Mouse (Mus musculus): ENCODE data around the gene Wbp4.
A peak's percentile ranks its signal among the peaks of the same experiment; 100 is the strongest.
"Not testable (repeated sequence)": the region's sequence is repeated elsewhere in the genome, so short reads cannot be mapped to it uniquely, and the experiment has no call there.

Wbp4 gene

DNA sequence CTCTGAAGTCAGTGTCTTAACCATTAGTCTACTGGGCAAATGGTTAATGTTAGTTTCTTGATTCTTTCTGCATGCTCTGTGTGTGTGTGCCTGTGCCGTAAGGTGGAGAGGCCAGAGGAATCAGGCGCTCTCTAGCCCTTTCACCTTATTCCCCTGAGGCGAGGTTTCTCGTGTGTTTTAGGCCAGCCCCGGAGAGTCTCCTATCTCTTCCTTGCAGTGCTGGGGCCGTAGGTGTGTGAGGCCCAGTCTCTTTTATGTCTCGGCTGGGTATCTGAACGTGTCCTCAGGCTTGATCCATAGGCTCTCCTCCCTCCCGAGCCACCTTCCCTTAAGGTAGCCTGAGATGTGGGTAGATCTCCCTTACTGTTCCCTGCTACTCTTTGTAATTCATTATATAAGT lies 24.9 kb upstream of the Wbp4 start:
- no peak for DNase-seq

DNA sequence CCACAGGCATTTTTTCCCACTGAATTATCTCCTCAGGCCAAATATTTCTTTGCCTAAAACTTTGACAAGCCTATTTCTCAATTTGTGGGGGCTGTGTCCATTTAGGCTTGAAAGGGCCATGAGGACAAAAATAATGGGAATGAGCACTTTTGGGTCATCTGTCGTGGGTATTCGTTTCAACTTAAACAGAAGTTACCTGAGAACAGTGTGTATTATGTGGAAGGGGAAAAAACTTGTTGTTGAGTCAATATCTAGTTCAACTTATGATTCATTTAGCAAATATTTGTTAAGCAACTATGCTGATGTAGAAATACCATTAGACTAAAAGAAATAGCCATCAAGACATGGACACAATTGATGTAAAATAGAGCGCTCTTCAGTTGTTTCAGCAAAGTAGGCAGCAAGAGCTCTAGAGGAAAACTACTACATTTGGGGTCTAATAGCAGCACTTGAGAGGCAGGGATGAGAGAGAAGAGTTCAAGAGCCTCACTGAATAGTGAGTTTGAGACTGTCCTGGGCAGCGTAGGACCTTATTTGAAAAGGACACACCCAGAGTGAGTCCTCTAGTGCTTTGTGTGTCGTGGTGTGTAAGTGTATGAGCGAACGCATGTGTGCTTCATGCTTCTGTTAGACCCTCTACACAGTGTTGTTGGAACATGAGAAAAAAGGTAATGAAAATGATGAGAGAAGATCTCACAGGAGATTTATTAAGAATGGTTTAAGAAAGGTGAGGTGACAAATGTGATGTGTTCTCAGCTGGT lies 23.1 kb upstream of the Wbp4 start:
- DNase-seq = no peak

DNA sequence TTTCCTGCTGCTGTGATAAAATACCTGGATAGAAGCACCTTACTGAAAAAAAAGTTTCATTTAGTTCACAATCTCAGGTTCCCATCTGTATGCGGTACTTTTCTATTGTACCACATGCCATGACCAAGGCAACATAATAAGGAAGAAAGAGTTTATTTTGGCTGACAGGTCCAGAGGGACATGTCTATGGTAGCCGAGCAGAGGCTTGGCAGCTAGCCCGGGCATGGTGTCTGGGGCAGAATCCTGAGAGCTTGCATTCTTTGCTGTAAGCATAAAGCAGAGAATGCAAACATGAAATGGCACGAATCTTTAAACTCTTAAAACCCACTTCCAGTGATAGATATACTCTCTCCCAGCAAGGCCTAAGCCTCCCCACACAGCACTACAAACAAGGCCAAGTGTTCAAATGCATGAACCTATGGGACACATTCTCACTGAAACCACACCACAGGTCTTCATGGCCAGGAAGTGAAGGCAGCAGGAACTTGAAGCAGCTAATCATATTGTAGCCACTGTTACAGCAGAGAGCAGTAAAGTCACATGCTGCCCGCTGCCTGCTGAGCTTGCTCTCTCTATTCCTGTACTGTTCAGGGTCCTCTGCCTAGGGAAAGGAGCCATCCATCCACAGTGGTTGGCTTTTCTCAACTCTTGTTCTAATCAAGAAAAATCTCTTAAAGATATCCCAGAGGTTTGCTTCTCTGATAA lies 22.2 kb upstream of the Wbp4 start:
- no peak for DNase-seq

DNA sequence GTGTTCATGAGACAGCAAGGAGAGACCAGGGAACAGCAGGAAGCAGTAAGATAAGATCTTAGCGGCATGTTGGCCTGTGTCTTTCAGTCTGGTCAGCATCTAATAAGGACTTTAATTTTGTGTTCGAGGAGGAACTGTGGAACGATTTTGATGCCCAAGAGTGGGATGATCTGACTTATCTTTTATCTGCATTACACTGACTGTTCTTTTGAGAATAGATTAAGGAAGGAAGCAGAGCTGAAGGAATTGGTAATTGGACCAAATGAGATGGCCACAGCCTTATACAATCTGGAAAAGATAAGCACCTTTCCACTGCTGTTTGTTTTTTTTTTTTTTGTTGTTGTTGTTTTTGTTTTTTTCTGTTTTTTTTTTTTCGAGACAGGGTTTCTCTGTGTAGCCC lies 19.4 kb upstream of the Wbp4 start:
- no peak for DNase-seq

DNA sequence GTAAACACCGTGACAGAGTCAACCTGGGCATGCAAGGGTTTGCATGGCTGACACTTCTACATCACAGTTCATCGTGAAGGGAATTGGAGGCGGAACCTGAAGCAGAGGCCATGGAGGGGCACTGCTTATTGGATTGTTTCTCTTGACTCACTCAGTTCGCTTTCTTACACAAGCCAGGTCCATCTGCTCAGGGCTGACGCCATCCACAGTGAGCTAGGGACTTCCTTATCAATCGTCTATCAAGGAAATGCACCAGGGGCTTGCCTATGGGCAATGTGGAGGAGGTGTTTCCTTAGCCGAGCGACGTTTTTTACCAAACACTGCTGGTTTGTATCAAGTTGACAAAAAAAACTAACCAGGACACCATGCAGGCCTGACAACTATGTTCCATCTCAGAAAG lies 18.0 kb upstream of the Wbp4 start:
- DNase-seq = no peak

DNA sequence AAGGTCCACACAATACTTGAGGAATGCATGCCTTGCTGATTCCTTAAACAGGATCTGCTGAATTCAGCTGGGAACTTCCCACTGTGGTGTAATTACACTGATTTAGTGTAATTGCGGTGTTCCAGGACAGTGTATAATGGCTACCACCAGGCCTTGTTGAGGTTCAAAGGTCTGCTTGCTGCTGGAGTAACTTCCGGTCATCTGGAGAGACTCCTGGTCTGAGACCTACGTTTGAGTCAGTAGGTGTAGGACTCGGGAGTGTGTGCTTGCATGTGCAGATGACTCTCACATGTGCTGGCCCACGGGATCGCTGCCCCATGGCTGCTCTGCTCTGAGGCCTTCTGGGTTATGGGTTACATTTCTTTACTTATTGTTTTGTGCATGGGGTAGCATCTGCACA lies 13.0 kb upstream of the Wbp4 start:
- no peak for DNase-seq

DNA sequence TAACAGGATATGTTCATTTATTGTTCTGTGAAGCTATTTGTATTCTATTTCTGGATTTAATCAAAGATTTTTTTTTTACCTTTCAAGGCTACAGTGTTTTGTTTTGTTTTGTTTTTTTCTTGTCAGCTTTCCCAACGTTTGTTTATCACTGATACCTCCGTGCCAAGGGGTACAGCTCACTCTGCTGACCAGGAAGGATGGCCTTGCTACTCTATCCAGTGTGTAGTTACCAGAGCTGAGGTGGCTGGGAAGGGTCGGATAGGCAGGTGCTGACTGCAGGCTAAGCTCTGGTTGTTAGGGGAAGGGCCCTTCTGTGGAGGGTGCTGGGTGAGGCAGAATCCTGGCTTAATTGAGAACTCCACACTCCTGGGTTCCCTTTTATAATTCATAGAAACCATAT lies 8.9 kb upstream of the Wbp4 start:
- no peak for DNase-seq

DNA sequence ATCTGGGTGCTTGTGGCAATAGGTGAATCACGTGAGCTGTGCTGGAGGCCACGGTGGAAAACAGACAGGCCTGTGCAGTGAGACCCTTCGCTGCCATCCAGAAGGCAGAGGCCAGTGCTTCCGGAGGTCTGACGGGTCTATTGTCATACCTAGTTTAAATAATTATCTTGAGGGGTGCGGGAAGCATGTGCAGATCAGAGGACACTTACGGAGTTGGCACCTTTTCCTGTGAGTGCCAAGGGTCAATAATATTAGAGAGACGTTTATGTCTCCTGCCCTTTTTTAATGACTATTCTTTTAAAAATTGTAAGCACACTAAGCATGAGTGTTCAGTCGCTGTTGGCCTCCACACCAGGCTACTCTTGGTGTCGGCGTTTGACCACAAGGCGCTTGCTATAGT lies 7.8 kb upstream of the Wbp4 start:
- DNase-seq = no peak

DNA sequence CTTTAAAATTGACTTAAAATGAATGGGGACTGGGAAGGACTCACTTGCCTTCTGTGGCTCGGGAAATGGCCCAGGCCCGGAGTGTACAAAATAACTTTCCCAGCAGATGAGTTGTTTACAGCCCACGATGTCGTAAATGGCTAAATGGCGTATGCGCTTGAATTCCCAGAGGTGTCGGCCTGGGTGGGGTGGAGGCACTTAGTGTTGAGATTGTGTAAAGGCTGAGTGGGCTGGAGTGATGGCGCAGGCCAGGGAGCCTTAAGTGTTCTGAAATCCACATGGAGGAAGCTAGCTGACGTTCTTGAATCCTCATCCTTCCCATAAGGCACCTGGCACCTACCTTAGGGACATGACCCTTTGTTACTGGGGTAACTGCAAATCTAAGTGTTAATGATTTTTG lies 7.2 kb upstream of the Wbp4 start:
- DNase-seq = no peak

DNA sequence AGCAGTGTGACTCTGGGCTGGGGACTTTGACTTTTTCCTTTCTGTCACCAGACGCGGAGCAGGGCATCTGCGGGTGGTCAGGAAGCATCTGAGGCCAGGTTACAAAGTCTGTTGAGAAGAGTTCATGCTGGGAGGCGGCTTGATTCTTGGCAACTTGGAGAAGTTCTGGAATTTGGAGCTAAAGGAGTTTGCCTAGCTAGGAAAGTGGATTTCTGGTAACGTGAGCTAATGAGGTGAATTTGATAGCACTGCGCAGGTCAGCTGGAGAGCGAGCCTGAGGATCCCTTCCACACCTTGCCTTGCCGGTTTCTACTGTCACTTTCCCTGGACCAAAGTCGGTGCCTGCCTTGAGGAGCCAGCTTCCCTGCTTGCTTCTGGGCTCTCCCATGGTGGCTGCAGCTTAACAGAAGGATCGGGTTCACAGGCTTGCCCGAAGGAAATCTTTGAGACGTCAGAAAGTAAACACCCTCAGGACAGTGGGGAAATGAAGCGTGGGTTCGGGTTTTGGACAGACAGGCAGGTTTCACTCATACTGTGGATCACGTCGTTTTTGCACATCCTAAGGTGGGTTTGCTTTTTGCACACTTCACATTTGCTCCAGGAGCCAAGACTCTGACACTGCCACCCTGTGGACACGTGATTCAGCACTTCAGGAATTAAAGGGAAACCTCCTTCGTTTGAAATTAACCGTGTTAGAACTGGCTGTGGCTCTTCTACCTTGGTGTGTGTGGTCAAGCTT lies 5.8 kb upstream of the Wbp4 start:
- peak; percentile 67 for DNase-seq

DNA sequence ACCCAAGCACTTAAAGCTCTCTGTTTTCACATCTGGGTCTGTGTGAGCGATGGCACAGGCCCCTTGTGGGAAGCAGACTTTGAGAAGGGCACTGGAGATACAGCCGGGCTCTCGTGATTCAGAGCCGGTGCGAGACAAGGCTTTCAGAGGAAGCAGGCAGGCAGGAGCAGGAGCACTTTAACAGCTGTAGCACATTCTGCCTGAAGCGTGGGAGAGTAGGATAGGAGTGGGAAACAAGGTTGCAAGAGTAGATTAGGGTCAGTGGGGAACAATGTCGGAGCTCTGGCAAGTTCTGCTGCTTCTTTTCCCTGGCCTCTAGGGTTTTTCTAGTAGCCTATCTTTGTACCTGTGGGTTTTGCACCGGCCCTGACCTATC lies 5.3 kb upstream of the Wbp4 start:
- peak; percentile 34 for DNase-seq

DNA sequence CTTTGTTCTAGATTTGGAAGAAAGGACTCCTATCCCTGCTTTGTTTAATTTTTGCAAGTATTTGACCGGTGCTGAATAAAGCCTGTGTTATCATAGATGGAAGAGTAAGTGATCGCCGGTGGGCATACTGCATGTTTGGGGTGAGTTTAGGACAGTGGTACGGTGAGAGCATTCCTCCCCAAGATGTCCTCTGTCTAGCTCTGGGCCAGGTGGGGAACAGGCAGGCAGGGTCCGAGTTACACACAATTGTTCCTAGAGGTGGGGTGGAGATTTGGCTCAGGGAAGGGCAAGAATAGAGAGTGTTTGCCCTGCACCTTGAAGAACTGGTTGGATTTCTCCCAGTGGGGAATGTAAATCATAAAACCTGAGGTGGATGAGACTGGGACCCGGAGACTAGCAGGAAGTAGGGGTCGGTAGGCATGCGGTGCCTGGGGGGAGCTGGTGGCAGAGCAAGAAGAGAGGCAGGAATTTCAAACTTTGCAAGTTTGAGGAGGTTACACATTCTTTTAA lies 2.3 kb upstream of the Wbp4 start:
- peak; percentile 43 for DNase-seq

DNA sequence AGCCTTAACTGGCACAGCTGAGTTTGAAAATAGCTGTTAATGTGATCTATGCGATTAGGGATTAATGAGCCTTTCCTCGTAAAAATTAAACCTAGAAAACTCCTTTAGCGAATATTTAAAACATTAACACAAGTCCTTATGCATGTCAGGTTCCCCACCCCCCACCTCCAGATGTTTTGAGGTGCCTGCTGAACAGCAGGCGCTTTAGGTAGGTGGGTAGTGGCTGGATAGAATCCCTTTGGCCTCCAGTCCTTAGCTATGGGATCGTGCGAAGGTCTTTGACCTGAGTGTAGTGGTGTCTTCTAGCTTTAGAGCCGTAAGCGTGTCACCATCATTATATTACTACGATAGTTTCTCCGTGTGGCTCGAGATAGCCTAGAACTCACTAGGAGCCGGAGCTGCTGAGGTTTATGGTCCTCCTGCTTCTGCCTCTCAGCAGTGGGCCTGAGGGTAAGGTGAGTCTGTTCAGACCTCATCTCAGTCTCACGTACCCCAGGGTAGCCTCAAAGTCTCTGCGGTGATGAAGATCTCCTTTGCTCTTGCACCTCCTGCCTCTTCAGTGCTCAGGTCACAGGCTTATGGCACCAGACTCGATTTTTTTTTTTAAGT lies 1.5 kb upstream of the Wbp4 start:
- DNase-seq = peak; percentile 44

DNA sequence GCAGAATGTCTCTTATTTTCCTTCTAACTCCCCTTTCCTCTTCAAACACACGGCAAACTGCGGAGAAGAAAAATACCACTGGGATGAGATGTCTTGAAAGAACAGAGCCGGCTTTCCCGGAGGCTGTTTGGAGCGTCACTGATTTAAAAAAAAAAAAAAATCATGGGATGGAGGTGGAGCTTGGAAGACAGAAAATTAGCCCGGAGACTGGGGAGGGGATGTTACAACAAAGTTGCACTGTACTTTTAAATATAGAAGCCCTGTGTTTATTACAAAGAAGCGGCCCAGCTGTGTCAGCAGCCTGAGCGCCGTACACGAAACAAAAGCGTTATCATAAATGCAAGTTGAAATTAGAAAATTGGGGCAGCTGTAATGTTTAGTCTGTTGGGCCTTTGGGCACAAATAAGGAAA lies 936 bp upstream of the Wbp4 start:
- DNase-seq = peak; percentile 43

DNA sequence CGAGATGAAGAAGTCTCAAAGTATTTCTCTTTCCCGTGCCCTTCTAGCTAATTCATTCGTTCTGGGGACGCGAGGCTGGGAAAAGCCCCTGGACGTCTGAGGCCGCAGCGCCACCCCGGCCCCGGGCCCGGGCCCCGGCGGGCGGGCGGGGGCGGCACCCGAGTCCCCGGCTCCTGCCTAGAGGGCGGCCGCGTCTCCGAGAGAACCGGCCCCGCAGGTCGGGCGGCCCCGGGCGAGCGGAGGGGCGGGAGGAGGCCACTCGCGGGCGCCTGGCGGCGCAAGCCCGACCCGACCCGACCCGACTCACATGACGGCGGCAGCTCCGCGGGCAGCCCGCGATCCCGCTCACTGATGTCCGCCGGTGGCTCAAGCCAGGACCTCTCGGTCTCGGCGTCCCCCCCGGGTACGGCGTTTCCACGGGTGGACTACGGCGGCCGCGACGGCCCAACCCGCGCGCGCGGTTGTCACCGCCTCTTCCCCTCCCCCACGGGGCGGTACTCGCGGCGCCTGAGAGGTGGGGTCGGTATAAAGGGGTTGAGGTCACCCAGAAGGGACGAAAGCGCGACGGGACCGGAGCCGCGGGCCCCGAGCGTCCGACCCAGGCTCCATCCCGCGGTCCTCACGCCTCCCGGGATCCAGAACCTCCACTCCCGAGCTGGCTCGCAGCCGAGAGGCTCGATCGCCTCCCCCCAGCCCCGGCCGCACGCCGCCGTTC lies 539 bp downstream of the Wbp4 start, which contains the start of gene Elf1:
Gene Elf1 (plus strand): TSS at position 571 of the 715 bp plus-strand sequence.
- DNase-seq = peak; percentile 97

DNA sequence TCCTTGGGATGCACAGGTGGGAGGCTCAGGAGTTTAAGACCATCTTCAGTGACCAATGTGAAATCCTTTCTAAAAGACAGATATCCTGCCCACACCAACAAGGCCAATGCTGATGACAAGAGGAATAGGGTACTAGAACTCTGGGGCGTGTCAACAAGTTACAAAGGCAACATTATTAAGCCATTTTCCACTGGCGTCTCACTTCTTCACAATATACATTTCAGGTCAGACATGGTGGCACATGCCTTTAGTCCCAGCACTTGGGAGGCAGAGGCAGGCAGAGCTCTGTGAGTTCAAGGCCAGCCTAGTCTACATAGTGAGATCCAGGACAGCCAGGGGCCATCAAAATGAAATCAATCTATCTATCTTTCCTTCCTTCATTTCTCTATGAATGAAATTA lies 7.9 kb downstream of the Wbp4 start:
- DNase-seq = no peak

DNA sequence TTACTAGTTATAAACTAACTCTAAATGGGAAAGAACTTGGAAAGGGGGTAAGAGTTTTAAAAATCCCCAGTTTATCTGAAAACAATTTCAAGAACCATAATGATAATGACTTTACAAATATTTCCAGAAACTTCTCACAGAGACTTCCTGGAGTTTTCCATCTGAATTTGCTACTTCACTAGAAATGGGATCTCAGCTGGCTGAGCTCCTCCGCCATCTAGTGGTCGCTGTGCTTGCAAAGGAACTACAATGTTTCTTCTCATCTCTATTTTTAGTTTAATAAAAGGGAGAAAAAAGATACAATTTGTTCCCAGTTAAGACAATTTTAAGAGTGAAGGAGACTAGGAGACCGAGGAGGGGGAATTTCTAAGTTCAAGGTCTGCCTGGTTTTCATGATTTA lies 13.7 kb downstream of the Wbp4 start:
- DNase-seq = peak; percentile 76

DNA sequence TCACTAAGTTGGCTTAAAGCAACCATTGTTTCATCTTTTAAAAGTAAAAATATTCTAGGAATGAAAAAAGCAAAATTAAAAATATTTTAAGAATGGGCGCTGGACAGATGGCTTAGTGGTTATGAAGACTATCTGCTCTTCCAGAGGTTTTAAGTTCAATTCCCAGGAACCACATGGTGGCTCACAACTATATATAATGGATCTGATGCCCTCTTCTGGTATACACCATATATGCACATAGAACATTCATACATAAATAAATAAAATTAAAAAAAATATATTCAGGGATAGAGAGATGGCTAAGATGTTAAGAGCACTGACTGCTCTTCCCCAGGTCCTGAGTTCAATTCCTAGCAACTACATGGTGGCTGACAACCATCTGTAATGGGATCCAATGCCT lies 15.7 kb downstream of the Wbp4 start:
- no peak for DNase-seq

DNA sequence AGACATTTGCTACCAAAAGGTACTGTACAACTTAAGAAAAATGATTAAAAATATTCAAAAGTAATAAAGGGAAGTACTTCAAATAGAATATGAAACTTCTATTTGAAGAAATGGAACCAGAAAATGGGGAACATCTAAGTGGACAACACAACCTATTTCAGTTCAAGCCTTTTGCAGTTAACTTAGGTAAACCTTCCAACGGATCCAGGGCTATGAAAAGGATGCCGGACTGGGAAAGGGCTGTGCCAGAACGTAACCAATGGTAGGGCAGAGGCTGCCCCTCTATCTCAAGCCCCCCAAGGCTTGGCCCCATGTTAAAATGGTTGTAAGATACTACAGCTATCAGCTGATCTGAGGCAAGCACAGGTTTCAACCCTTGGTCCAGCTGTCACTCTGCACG lies 20.3 kb downstream of the Wbp4 start:
- no peak for DNase-seq

DNA sequence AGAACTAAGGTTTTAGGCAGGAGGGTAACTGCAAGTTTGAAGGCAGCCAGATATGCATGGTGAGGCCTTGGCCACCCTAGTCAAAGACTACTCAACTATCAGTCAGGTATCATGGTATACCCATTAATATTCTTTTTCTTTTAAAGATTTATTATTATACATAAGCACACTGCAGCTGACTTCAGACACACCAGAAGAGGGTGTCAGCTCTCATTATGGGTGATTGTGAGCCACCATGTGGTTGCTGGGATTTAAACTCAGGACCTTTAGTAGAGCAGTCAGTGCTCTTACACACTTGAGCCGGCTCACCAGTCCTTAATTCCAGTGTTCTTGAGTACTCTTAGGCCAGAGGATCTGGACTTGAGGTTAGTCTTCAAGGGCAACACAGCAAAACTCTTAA lies 20.9 kb downstream of the Wbp4 start:
- no peak for DNase-seq

DNA sequence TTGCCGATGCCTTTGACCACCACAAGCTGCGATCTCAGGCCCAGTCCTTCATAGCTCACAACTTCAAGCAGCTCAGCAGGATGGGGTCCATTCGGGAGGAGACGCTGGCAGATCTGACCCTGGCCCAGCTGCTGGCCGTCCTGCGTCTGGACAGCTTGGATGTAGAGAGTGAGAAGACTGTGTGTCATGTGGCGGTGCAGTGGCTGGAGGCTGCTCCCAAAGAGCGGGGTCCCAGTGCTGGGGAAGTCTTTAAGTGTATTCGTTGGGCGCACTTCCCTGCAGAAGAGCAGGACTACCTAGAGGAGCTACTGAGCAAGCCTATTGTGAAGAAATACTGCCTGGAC lies 28.8 kb downstream of the Wbp4 start:
- not testable (repeated sequence) for DNase-seq

DNA sequence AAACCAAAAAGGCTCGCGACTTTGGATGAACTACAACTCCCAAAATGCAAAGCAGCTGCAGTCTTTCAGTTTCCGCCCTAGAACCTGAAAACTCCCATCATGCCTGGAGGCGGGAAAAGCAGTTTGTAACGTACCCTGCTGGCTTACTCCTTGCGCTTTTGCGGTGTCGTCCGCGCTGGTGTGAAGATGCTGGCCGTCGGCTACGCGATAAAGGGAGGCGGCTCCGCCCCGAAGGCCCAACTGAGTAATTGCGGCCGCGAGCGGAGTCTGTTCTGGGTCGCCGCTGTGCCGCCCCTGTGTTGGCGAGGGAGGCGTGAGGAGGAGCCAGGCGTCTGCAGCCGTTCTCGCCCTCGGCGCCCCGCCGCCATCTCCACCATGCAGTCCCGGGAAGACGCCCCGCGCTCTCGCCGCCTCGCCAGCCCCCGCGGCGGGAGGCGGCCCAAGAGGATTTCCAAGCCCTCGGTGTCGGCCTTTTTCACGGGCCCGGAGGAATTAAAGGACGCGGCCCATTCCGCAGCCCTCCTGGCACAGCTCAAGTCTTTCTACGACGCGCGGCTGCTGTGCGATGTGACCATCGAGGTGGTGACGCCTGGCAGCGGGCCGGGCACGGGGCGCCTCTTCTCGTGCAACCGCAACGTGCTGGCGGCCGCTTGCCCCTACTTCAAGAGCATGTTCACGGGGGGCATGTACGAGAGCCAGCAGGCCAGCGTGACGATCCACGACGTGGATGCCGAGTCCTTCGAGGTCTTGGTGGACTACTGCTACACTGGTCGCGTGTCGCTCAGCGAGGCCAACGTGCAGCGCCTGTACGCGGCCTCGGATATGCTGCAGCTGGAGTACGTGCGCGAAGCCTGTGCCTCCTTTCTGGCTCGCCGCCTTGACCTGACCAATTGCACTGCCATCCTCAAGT lies 29.4 kb downstream of the Wbp4 start, which contains the start of gene Kbtbd6:
Gene Kbtbd6 (plus strand): TSS at position 155 of the 910 bp plus-strand sequence.
- peak; percentile 77 for DNase-seq

All from thymus, postnatal 4 days (tissue).